ENCODE assay signal across 28 mouse cellular contexts in genomic region chr1:154632886-154633285, GRCm38 (mm10).
DNase-seq lines count a peak whose midpoint lies in the region; ATAC-seq lines count a peak whose summit lies in the region.
"Had no signal": no experiment of that assay in that cellular context is flagged by ENCODE, and none has a peak within 500 bp of the region (broad histone marks: within the 10 kb centered on the region; RNA-seq: fewer than 3 reads in every experiment).

No protein-coding gene starts in this region.

- H3K36me3 ChIP-seq in forebrain, embryonic 14.5 days (ENCODE audit: control insufficient read depth, insufficient read depth, low read length) = no peaks in the 10 kb centered on the region
- no peaks in the 10 kb centered on the region for H3K36me3 ChIP-seq in forebrain, embryonic 12.5 days (replicated peaks)
- no peaks in the 10 kb centered on the region for H3K36me3 ChIP-seq in limb, embryonic 11.5 days (ENCODE audit: control insufficient read depth, insufficient read depth, low read length)
- no peaks in the 10 kb centered on the region for H3K36me3 ChIP-seq in limb, embryonic 10.5 days
- H3K36me3 ChIP-seq: heart, embryonic 13.5 days; limb, embryonic 15.5 days; liver, embryonic 13.5 days had no signal

- no peak for ATAC-seq in forebrain, embryonic 14.5 days
- no peak for ATAC-seq in forebrain, embryonic 12.5 days (ENCODE audit: low FRiP score)
- ATAC-seq in limb, embryonic 11.5 days (ENCODE audit: insufficient number of reproducible peaks, low FRiP score, low TSS enrichment, low read depth) = peak; percentile 51; the same call in 1 of the 2 replicates
- ATAC-seq: forebrain, embryonic 16.5 days; lung, postnatal 0 days had no signal

- H3K4me2 ChIP-seq in forebrain, embryonic 14.5 days (ENCODE audit: low read length) = no peak overlapping the region
- H3K4me2 ChIP-seq in forebrain, embryonic 12.5 days = no peak overlapping the region
- no peak overlapping the region for H3K4me2 ChIP-seq in limb, embryonic 11.5 days (ENCODE audit: low read depth, severe bottlenecking)
- H3K4me2 ChIP-seq: heart, embryonic 13.5 days; hindbrain, embryonic 15.5 days; limb, embryonic 15.5 days; liver, embryonic 13.5 days had no signal

- H3K27me3 ChIP-seq in forebrain, embryonic 14.5 days (replicated peaks; ENCODE audit: control insufficient read depth, insufficient read depth, low read length) = no peaks in the 10 kb centered on the region
- H3K27me3 ChIP-seq in forebrain, embryonic 12.5 days = no peaks in the 10 kb centered on the region
- H3K27me3 ChIP-seq in limb, embryonic 11.5 days (ENCODE audit: control insufficient read depth, insufficient read depth, low read length) = no peaks in the 10 kb centered on the region
- H3K27me3 ChIP-seq in limb, embryonic 10.5 days (ENCODE audit: low read depth, poor library complexity, severe bottlenecking) = no peaks in the 10 kb centered on the region
- H3K27me3 ChIP-seq: heart, embryonic 13.5 days; hindbrain, embryonic 15.5 days; liver, embryonic 13.5 days; megakaryocyte, embryonic 14.5 days had no signal

- WGBS in forebrain, embryonic 14.5 days = 21% methylated on average over 2 of the region's 2 CpGs
- 51% methylated on average over 2 of the region's 2 CpGs for WGBS in forebrain, embryonic 12.5 days
- WGBS in limb, embryonic 11.5 days = 23% methylated on average over 2 of the region's 2 CpGs
- whole genome bisulfite sequencing in limb, embryonic 10.5 days = 55% methylated on average over 2 of the region's 2 CpGs

- H3K4me1 ChIP-seq in forebrain, embryonic 14.5 days (ENCODE audit: control insufficient read depth, insufficient read depth, low read length) = peaks cover 2% of the 10 kb centered on the region; the same call in 1 of the 2 replicates
- no peaks in the 10 kb centered on the region for H3K4me1 ChIP-seq in forebrain, embryonic 12.5 days
- 0 out of 2 replicates have a peak, but pooled peaks cover 7% of the 10 kb centered on the region for H3K4me1 ChIP-seq in limb, embryonic 11.5 days (ENCODE audit: control insufficient read depth, insufficient read depth, low read length)
- H3K4me1 ChIP-seq in limb, embryonic 10.5 days = peaks cover 15% of the 10 kb centered on the region
- H3K4me1 ChIP-seq: heart, embryonic 13.5 days; hindbrain, embryonic 15.5 days; liver, embryonic 13.5 days; megakaryocyte, embryonic 14.5 days had no signal

- H3K9ac ChIP-seq in forebrain, embryonic 14.5 days (ENCODE audit: low read length) = no peak overlapping the region
- H3K9ac ChIP-seq in forebrain, embryonic 12.5 days = no peak overlapping the region
- H3K9ac ChIP-seq in limb, embryonic 11.5 days (ENCODE audit: low read length) = no peak overlapping the region
- H3K9ac ChIP-seq: heart, embryonic 13.5 days; hindbrain, embryonic 15.5 days; limb, embryonic 15.5 days; liver, embryonic 13.5 days had no signal

- no peak overlapping the region for H3K4me3 ChIP-seq in forebrain, embryonic 14.5 days (ENCODE audit: low read depth, low read length)
- no peak overlapping the region for H3K4me3 ChIP-seq in forebrain, embryonic 12.5 days (replicated peaks)
- no peak overlapping the region for H3K4me3 ChIP-seq in limb, embryonic 11.5 days (ENCODE audit: low read depth, low read length)
- H3K4me3 ChIP-seq in limb, embryonic 10.5 days = no peak overlapping the region
- H3K4me3 ChIP-seq: heart, adult 2 months; heart, embryonic 13.5 days; hindbrain, embryonic 15.5 days; limb, embryonic 15.5 days; liver, embryonic 13.5 days; megakaryocyte, embryonic 14.5 days had no signal

- DNase-seq in forebrain, embryonic 14.5 days (ENCODE audit: low spot score) = peak; percentile 39
- peak; percentile 33 for DNase-seq in limb, embryonic 11.5 days (ENCODE audit: low spot score)
- DNase-seq in limb, embryonic 10.5 days (ENCODE audit: low spot score) = no peak
- DNase-seq in forelimb bud, embryonic 11.5 days (ENCODE audit: low read depth, low spot score) = peak; percentile 58
- no peak for DNase-seq in heart, adult 8-10 months (ENCODE audit: low spot score)
- DNase-seq in cerebellum, postnatal 10 days = no peak
- DNase-seq: adrenal gland, postnatal 36 days; cerebellum, adult 2 months; cerebellum, postnatal 25 days; heart, adult 2 months; heart, postnatal 10 days; kidney, adult 8-10 months; layer of hippocampus, adult 9-11 months; liver, embryonic 13.5 days; lung, adult 18-20 months; lung, postnatal 4 days; midbrain, embryonic 14.5 days; spleen, adult 18-20 months; thymus, adult 18-20 months; thymus, postnatal 36 days had no signal

- H3K9me3 ChIP-seq in forebrain, embryonic 14.5 days (replicated peaks; ENCODE audit: control insufficient read depth, low read length) = no peaks in the 10 kb centered on the region
- no peaks in the 10 kb centered on the region for H3K9me3 ChIP-seq in forebrain, embryonic 12.5 days
- no peaks in the 10 kb centered on the region for H3K9me3 ChIP-seq in limb, embryonic 11.5 days (ENCODE audit: control insufficient read depth, low read length)
- H3K9me3 ChIP-seq in limb, embryonic 10.5 days (replicated peaks) = no peaks in the 10 kb centered on the region
- H3K9me3 ChIP-seq: heart, embryonic 13.5 days; hindbrain, embryonic 15.5 days; limb, embryonic 15.5 days; liver, embryonic 13.5 days; megakaryocyte, embryonic 14.5 days had no signal

- no peak overlapping the region for H3K27ac ChIP-seq in forebrain, embryonic 14.5 days (ENCODE audit: low read depth, low read length)
- no peak overlapping the region for H3K27ac ChIP-seq in forebrain, embryonic 12.5 days
- H3K27ac ChIP-seq in limb, embryonic 11.5 days (replicated peaks; ENCODE audit: low read depth, low read length) = no peak overlapping the region
- no peak overlapping the region for H3K27ac ChIP-seq in limb, embryonic 10.5 days
- H3K27ac ChIP-seq: heart, adult 2 months; heart, embryonic 13.5 days; hindbrain, embryonic 15.5 days; limb, embryonic 15.5 days; liver, embryonic 13.5 days; stomach, postnatal 0 days had no signal

Comparison
In these comparisons a context has a peak if more than half of its experiments do, and no peak if none do; other contexts are left out.
1. DNase-seq: peak in forebrain, embryonic 14.5 days (single experiment), limb, embryonic 11.5 days (single experiment) and forelimb bud, embryonic 11.5 days (single experiment); none in limb, embryonic 10.5 days (single experiment), heart, adult 8-10 months (single experiment) and cerebellum, postnatal 10 days (0 of 2).